Mouse (Mus musculus) lung, embryonic 15.5 days (tissue): ENCODE results near the gene Rgma. TPM values are rescaled to one million over a fixed set of nuclear protein-coding genes. Genes with fewer than 3 reads are reported as not detected.

ENCODE experiments used
- ATAC-seq: fragments of 200-750 bp; cut with Nextera tagmentation; 2 replicates; pipeline ENCODE4 v1.8.0; 2017; ENCODE audit warnings: moderate number of reproducible peaks, borderline replicate concordance; ENCODE audit not compliant: low FRiP score, low TSS enrichment; ENCODE audit errors: extremely low read depth
- H3K27ac ChIP-seq: fragments of 300-500 bp; sonication (generic); 2 replicates; pipeline ENCODE4 v1.5.1; 2015; ENCODE audit warnings: moderate library complexity, mild to moderate bottlenecking, inconsistent platforms
- H3K27me3 ChIP-seq: fragments of 300-500 bp; sonication (generic); 2 replicates; pipeline ENCODE4 v1.6.1; 2015; ENCODE audit warnings: inconsistent platforms
- H3K36me3 ChIP-seq: fragments of 300-500 bp; sonication (generic); 2 replicates; pipeline ENCODE4 v1.6.1; 2015; ENCODE audit warnings: inconsistent platforms
- H3K4me1 ChIP-seq: fragments of 300-500 bp; sonication (generic); 2 replicates; pipeline ENCODE4 v1.6.1; 2015; ENCODE audit warnings: inconsistent platforms
- H3K4me2 ChIP-seq: fragments of 300-500 bp; sonication (generic); 2 replicates; pipeline ENCODE4 v1.6.1; 2015; ENCODE audit warnings: inconsistent platforms, mild to moderate bottlenecking, moderate library complexity
- H3K4me3 ChIP-seq: fragments of 300-500 bp; sonication (generic); 2 replicates; pipeline ENCODE4 v1.5.1; 2015; ENCODE audit warnings: mild to moderate bottlenecking, inconsistent platforms
- H3K9ac ChIP-seq: fragments of 300-500 bp; sonication (generic); 2 replicates; pipeline ENCODE4 v1.6.1; 2015; ENCODE audit warnings: inconsistent platforms
- H3K9me3 ChIP-seq: fragments of 300-500 bp; sonication (generic); 2 replicates; pipeline ENCODE4 v1.6.1; 2016; ENCODE audit warnings: inconsistent platforms
- WGBS: fragments of 180-500 bp; shearing (Covaris S2); methylation state at CpG from one replicate; pipeline ENCODE4 v1.1.7; 2015; 5-methylcytosine and 5-hydroxymethylcytosine counted together
- polyA plus RNA-seq: library from polyadenylated mRNA; unstranded; fragments of >200 nt; fragmentation: Nextera tagmentation; extraction: Ambion mirVana; gene quantifications from 2 replicates; pipeline ENCODE4 v1.2.1, GENCODE M21; 2015

Rgma gene
- polyA plus RNA-seq, 1 experiment from 2014 or later: 12.9 TPM

GRCm38 (mm10) chr7:73403538-73403937, 28.2 kb downstream of the Rgma start:
- H3K4me3 ChIP-seq: no peak overlapping the region
- no peak overlapping the region for H3K27ac ChIP-seq
- H3K27me3 ChIP-seq: no peaks in the 10 kb centered on the region
- no peak for ATAC-seq
- H3K9ac ChIP-seq: no peak overlapping the region
- peaks cover 23% of the 10 kb centered on the region for H3K36me3 ChIP-seq
- H3K4me1 ChIP-seq: peaks cover 33% of the 10 kb centered on the region
- H3K9me3 ChIP-seq: no peaks in the 10 kb centered on the region
- no peak overlapping the region for H3K4me2 ChIP-seq
- 35% methylated on average over 3 of the region's 3 CpGs for WGBS

- H3K4me1 ChIP-seq: peaks cover 18% of the 10 kb centered on the region
- H3K27ac ChIP-seq: no peak overlapping the region
- 94% methylated on average over 11 of the region's 11 CpGs for WGBS
- H3K4me2 ChIP-seq: no peak overlapping the region
- H3K4me3 ChIP-seq: no peak overlapping the region
- no peak overlapping the region for H3K9ac ChIP-seq
- H3K9me3 ChIP-seq: no peaks in the 10 kb centered on the region
- ATAC-seq: no peak
- peaks cover 34% of the 10 kb centered on the region for H3K36me3 ChIP-seq
- H3K27me3 ChIP-seq: no peaks in the 10 kb centered on the region
Observed at GRCm38 (mm10) chr7:73405550-73405949, 30.2 kb downstream of the Rgma start.

DNA sequence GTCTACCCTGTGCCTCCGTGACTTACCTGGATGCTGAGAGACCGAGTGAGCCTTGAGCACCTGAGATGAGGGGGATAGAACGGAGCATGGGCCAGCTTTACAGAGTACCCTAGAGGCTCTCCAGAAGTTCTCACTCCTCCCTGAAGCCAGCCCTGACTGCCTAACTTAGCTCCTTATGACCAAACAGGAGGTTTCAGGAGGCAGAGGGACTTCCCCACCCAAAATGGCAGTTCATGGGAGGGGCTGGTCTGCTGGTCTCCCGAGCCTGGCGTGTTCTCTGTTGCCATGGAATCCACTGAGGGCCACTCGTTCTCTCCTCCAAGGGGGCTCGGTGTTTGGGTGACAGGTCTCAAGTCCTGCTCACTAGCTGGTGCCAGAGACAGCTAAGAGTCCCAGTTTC, 36.2 kb downstream of the Rgma start:
- Histone ChIP-seq H3K4me1 (peaks cover 17% of the 10 kb centered on the region; the same call in 1 of the 2 replicates), H3K27me3 (no peaks in the 10 kb centered on the region), H3K27ac (no peak overlapping the region), H3K4me3 (no peak overlapping the region), H3K36me3 (peaks cover 36% of the 10 kb centered on the region), H3K4me2 (no peak overlapping the region), H3K9me3 (no peaks in the 10 kb centered on the region), H3K9ac (no peak overlapping the region)
- WGBS: 58% methylated on average over 7 of the region's 7 CpGs
- no peak for ATAC-seq

- no peak overlapping the region for H3K9ac ChIP-seq
- H3K9me3 ChIP-seq: no peaks in the 10 kb centered on the region
- 77% methylated on average over 4 of the region's 4 CpGs for WGBS
- H3K4me1 ChIP-seq: peaks cover 17% of the 10 kb centered on the region; the same call in 1 of the 2 replicates
- H3K4me3 ChIP-seq: no peak overlapping the region
- H3K27me3 ChIP-seq: no peaks in the 10 kb centered on the region
- H3K4me2 ChIP-seq: no peak overlapping the region
- peaks cover 32% of the 10 kb centered on the region for H3K36me3 ChIP-seq
- H3K27ac ChIP-seq: no peak overlapping the region
- no peak for ATAC-seq
Observed at GRCm38 (mm10) chr7:73411986-73412385, 36.7 kb downstream of the Rgma start.

GRCm38 (mm10) chr7:73412419-73412818, 37.1 kb downstream of the Rgma start:
- Histone ChIP-seq H3K36me3 (peaks cover 32% of the 10 kb centered on the region), H3K4me2 (no peak overlapping the region), H3K9ac (no peak overlapping the region), H3K4me1 (peaks cover 17% of the 10 kb centered on the region; the same call in 1 of the 2 replicates), H3K27me3 (no peaks in the 10 kb centered on the region), H3K9me3 (no peaks in the 10 kb centered on the region), H3K4me3 (no peak overlapping the region), H3K27ac (no peak overlapping the region; the same call in 1 of the 2 replicates)
- no peak for ATAC-seq
- 62% methylated on average over 7 of the region's 7 CpGs for WGBS

DNA sequence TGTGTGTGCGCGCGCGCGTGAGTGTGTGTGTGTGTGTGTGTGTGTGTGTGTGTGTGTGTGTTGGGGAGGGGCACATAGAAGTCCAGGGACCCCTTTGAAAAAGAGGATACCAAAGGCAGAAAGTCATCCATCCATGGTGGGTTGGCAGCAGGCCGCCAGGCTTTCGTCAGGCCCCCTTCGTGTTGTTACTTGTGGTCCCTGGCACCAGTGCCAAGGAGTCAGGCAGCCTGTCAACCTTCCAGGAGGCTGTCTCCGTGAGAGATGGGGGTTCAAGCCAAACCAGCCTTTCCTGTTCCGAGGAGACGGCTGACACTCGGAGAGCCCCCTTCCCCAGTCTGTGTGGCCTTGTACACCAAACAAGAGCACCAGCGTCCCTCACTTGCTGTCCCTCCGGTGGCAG, 38.9 kb downstream of the Rgma start:
- ATAC-seq: no peak
- Histone ChIP-seq H3K4me2 (no peak overlapping the region), H3K27me3 (no peaks in the 10 kb centered on the region), H3K9ac (no peak overlapping the region), H3K36me3 (peaks cover 44% of the 10 kb centered on the region; the same call in 1 of the 2 replicates), H3K4me3 (no peak overlapping the region), H3K9me3 (no peaks in the 10 kb centered on the region), H3K27ac (no peak overlapping the region), H3K4me1 (peaks cover 18% of the 10 kb centered on the region)
- WGBS: 56% methylated on average over 14 of the region's 14 CpGs

DNA sequence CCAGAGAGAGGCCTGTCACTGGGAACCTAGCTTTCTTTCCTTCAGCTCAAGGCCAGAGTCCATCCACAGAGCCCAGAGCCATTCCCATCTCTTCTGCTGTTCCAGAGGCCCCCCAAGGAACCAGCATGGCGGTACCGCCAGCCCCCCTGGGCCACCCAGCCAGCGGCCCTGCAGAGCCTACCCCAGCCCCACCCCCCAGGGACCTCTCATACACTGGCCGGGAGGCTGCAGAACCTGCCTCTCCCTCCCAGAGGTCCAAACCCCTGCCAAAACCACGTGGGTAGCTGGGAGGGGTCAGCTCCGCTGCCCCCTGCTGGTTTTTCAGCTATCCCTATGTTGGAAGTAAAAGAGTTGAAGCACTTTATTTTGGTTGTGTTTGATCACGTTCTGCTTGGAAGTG, 44.1 kb downstream of the Rgma start:
- WGBS: 40% methylated on average over 7 of the region's 7 CpGs
- H3K27me3 ChIP-seq: no peaks in the 10 kb centered on the region
- H3K4me3 ChIP-seq: no peak overlapping the region
- peak; percentile 17; the same call in 1 of the 2 replicates for ATAC-seq
- peaks cover 26% of the 10 kb centered on the region; the same call in 1 of the 2 replicates for H3K36me3 ChIP-seq
- peaks cover 32% of the 10 kb centered on the region for H3K4me1 ChIP-seq
- H3K27ac ChIP-seq: no peak overlapping the region
- no peak overlapping the region for H3K9ac ChIP-seq
- H3K9me3 ChIP-seq: no peaks in the 10 kb centered on the region
- no peak overlapping the region for H3K4me2 ChIP-seq

- H3K4me3 ChIP-seq: no peak overlapping the region
- H3K9me3 ChIP-seq: no peaks in the 10 kb centered on the region
- H3K4me2 ChIP-seq: no peak overlapping the region
- H3K27ac ChIP-seq: no peak overlapping the region; the same call in 1 of the 2 replicates
- H3K4me1 ChIP-seq: peaks cover 35% of the 10 kb centered on the region
- H3K9ac ChIP-seq: no peak overlapping the region
- H3K36me3 ChIP-seq: peaks cover 20% of the 10 kb centered on the region; the same call in 1 of the 2 replicates
- no peaks in the 10 kb centered on the region for H3K27me3 ChIP-seq
- no peak for ATAC-seq
- 55% methylated on average over 5 of the region's 5 CpGs for WGBS
Observed at GRCm38 (mm10) chr7:73420827-73421226, 45.5 kb downstream of the Rgma start.

DNA sequence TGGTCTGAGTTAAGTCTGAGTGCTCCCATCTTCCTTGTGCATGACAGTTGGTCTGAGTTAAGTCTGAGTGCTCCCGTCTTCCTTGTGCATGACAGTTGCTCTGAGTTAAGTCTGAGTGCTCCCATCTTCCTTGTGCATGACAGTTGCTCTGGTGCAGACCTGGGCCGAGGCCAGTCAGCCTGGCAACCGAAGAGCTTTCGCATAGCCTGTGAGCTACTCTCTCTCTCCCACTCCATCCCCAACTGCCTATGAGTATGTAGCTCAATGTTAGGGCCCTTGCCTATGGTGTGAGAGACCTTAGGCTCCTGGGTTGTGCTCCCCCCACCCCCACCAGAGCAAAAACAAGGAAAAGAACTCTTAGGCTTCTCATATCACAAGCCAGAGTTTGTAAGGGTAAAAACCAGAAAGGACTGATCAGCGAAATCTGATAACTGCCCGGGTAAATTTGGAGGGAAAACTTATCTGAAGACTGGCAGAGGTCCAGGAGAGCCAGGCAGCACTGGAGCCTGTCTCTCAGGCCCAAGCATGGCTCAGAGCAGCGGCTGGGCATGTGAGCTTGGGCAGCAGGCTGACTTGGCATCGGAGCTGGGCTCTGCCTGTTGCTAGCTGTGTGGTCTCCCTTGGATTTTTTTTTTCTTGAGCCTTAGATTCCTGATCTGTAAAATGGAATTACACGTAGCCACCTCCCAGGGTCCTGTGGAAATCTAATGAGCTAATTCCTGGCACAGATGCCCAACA, 46.1 kb downstream of the Rgma start:
- Histone ChIP-seq H3K27me3 (no peaks in the 10 kb centered on the region), H3K27ac (peak overlapping the region; percentile 50; the same call in 1 of the 2 replicates), H3K36me3 (peaks cover 15% of the 10 kb centered on the region; the same call in 1 of the 2 replicates), H3K4me3 (no peak overlapping the region), H3K4me2 (no peak overlapping the region), H3K4me1 (peaks cover 35% of the 10 kb centered on the region), H3K9me3 (no peaks in the 10 kb centered on the region), H3K9ac (no peak overlapping the region)
- ATAC-seq: no peak
- 43% methylated on average over 9 of the region's 9 CpGs for WGBS

- ATAC-seq: peak; percentile 43; the same call in 1 of the 2 replicates
- Histone ChIP-seq H3K4me1 (peaks cover 35% of the 10 kb centered on the region), H3K27me3 (no peaks in the 10 kb centered on the region), H3K27ac (0 out of 2 replicates have a peak overlapping the region, but pooled peaks have one; percentile 50), H3K9ac (no peak overlapping the region), H3K36me3 (peaks cover 20% of the 10 kb centered on the region), H3K4me3 (no peak overlapping the region), H3K9me3 (no peaks in the 10 kb centered on the region), H3K4me2 (no peak overlapping the region)
- WGBS: 25% methylated on average over 12 of the region's 12 CpGs
Observed at GRCm38 (mm10) chr7:73422223-73423113, 47.2 kb downstream of the Rgma start.

DNA sequence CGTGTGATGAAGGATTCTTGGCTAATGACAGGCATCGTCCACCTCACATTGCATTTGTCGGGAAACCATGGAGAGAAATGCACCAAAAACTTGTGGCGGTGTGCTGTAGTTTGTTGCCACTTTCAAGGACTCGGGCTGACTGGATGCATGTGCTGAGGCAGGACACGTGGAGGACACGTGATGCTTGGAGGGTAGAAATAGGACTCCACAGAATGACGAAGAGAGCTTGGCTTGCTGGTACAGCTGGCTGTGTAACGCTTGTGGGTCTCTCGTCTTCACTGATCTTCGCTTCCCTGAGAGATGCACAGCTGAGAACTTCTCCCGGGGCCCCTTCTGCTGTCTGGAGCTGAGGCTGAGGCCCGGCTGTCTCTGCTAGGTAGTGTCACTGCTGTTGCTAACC, 47.9 kb downstream of the Rgma start:
- Histone ChIP-seq H3K27ac (no peak overlapping the region), H3K27me3 (no peaks in the 10 kb centered on the region), H3K4me2 (no peak overlapping the region), H3K9ac (no peak overlapping the region), H3K36me3 (peaks cover 20% of the 10 kb centered on the region), H3K9me3 (no peaks in the 10 kb centered on the region), H3K4me1 (peaks cover 35% of the 10 kb centered on the region), H3K4me3 (no peak overlapping the region)
- ATAC-seq: no peak
- 53% methylated on average over 13 of the region's 13 CpGs for WGBS

GRCm38 (mm10) chr7:73424243-73424642, 48.9 kb downstream of the Rgma start:
- H3K9ac ChIP-seq: no peak overlapping the region
- no peak overlapping the region for H3K4me3 ChIP-seq
- no peaks in the 10 kb centered on the region for H3K27me3 ChIP-seq
- peak overlapping the region; percentile 47 for H3K27ac ChIP-seq
- H3K4me1 ChIP-seq: peaks cover 32% of the 10 kb centered on the region
- no peak overlapping the region for H3K4me2 ChIP-seq
- H3K9me3 ChIP-seq: no peaks in the 10 kb centered on the region
- 53% methylated on average over 3 of the region's 3 CpGs for WGBS
- peaks cover 25% of the 10 kb centered on the region for H3K36me3 ChIP-seq
- no peak for ATAC-seq
